Mouse (Mus musculus) neural tube, embryonic 14.5 days (tissue): ENCODE data around the gene Itgb2. TPM values are rescaled to one million over a fixed set of nuclear protein-coding genes. Genes with fewer than 3 reads are reported as not detected.
A peak's percentile ranks its signal among the peaks of the same experiment; 100 is the strongest.

ENCODE experiments used
- ATAC-seq: fragments of 200-750 bp; cut with Nextera tagmentation; 2 replicates; pipeline ENCODE4 v1.8.0; 2017; ENCODE audit warnings: low read depth, mild to moderate bottlenecking, moderate TSS enrichment, moderate library complexity
- H3K27ac ChIP-seq: fragments of 300-500 bp; sonication (generic); 2 replicates; pipeline ENCODE4 v1.5.1; 2014; ENCODE audit warnings: low read depth, mild to moderate bottlenecking, control low read depth, low read length, moderate library complexity, mixed read lengths
- H3K27me3 ChIP-seq: fragments of 300-500 bp; sonication (generic); 2 replicates; pipeline ENCODE4 v1.6.1; 2014; ENCODE audit warnings: low read length; ENCODE audit not compliant: control insufficient read depth, insufficient read depth
- H3K36me3 ChIP-seq: fragments of 300-500 bp; sonication (generic); 2 replicates; pipeline ENCODE4 v1.6.1; 2014; ENCODE audit warnings: low read length, mixed read lengths; ENCODE audit not compliant: control insufficient read depth, insufficient read depth
- H3K4me1 ChIP-seq: fragments of 300-500 bp; sonication (generic); 2 replicates; pipeline ENCODE4 v1.6.1; 2014; ENCODE audit warnings: low read length; ENCODE audit not compliant: control insufficient read depth, insufficient read depth
- H3K4me2 ChIP-seq: fragments of 300-500 bp; sonication (generic); 2 replicates; pipeline ENCODE4 v1.6.1; 2014; ENCODE audit warnings: mild to moderate bottlenecking, low read depth, low read length, control low read depth
- H3K4me3 ChIP-seq: fragments of 300-500 bp; sonication (generic); 2 replicates; pipeline ENCODE4 v1.5.1; 2014; ENCODE audit warnings: low read depth, low read length, control low read depth, mixed read lengths
- H3K9ac ChIP-seq: fragments of 300-500 bp; sonication (generic); replicated peaks from 2 replicates; pipeline ENCODE4 v1.6.1; 2014; ENCODE audit warnings: low read depth, mild to moderate bottlenecking, control low read depth, low read length, mixed read lengths
- H3K9me3 ChIP-seq: fragments of 300-500 bp; sonication (generic); 2 replicates; pipeline ENCODE4 v1.6.1; 2016; ENCODE audit warnings: low read length; ENCODE audit not compliant: control insufficient read depth
- WGBS: fragments of 180-500 bp; shearing (Covaris S2); extraction: QIAGEN DNeasy Blood & Tissue Kit; methylation state at CpG from one replicate; pipeline ENCODE4 v1.1.7; 2014; 5-methylcytosine and 5-hydroxymethylcytosine counted together
- polyA plus RNA-seq: library from polyadenylated mRNA; unstranded; fragments of >200 nt; fragmentation: Nextera tagmentation; extraction: Ambion mirVana; gene quantifications from 2 replicates; pipeline ENCODE4 v1.2.1, GENCODE M21; 2014

Itgb2 gene
- polyA plus RNA-seq, 1 experiment from 2014 or later: 0.44 TPM

DNA sequence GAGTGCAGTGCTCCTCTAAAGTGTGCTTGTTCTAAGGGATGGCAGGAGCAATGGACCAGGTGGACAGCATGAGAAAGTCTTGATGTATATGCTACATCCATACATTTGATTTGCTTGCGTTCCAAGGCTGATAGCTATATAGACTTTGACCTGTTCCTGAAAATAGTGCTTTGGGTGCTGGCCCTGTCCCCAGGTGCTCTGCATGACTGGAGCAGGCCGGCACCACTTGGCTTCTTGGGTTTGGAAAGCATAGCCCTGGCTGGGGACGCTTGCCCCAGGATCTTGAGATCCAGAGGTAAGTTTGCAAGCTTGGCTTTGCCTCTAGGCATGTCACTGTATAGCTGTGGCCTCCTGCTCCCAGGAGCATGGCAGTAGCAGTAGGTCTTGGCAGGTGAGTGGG, 56.6 kb downstream of the Itgb2 start:
- ATAC-seq: no peak
- no peak overlapping the region for H3K4me3 ChIP-seq

DNA sequence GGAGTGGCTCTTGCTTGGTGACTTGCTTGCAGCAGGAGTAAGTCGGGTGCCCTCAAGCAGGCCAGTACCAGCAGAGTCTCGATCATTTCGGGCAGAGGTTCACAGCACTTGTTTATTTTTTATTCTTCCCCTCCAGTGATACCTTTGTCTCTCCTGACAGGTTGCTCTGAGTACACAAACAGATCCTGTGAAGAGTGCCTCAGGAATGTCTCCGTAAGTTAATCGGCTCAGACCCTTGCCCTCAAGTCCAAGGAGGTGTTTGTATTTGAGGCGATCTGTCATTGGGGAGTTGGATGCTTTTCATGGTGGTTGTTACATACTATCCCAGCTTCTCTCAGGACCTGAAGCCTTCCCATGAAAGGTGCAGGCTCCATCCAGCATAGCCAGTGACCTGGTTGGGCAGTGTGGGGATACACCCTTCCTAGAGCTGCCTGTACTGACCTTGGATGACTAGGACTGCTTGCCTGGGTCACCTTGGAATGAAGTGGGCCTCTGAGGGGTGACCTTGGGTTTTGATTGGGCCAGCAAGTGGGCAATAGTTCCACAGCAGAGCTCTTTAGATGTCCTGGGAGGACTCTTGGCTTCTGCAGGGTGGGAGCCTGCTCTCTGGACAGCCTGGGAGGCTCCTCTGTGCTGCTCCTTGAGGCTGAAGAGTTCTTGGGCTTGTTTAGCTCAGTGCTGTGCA, 57.2 kb downstream of the Itgb2 start:
- H3K9ac ChIP-seq: no peak overlapping the region
- 94% methylated on average over 6 of the region's 6 CpGs for WGBS
- H3K27ac ChIP-seq: no peak overlapping the region
- H3K9me3 ChIP-seq: no peaks in the 10 kb centered on the region
- ATAC-seq: no peak
- H3K4me3 ChIP-seq: no peak overlapping the region
- no peaks in the 10 kb centered on the region for H3K27me3 ChIP-seq
- H3K4me1 ChIP-seq: peaks cover 14% of the 10 kb centered on the region; the same call in 1 of the 2 replicates
- H3K36me3 ChIP-seq: peaks cover 8% of the 10 kb centered on the region; the same call in 1 of the 2 replicates
- H3K4me2 ChIP-seq: no peak overlapping the region

More for the DNA sequence above, 56.6 kb downstream of the Itgb2 start:
- H3K27ac ChIP-seq: no peak overlapping the region
- no peak overlapping the region for H3K4me2 ChIP-seq
- H3K9me3 ChIP-seq: no peaks in the 10 kb centered on the region
- peaks cover 15% of the 10 kb centered on the region; the same call in 1 of the 2 replicates for H3K4me1 ChIP-seq
- H3K36me3 ChIP-seq: peaks cover 8% of the 10 kb centered on the region; the same call in 1 of the 2 replicates
- H3K9ac ChIP-seq: no peak overlapping the region
- H3K27me3 ChIP-seq: no peaks in the 10 kb centered on the region
- WGBS: 94% methylated on average over 3 of the region's 3 CpGs

DNA sequence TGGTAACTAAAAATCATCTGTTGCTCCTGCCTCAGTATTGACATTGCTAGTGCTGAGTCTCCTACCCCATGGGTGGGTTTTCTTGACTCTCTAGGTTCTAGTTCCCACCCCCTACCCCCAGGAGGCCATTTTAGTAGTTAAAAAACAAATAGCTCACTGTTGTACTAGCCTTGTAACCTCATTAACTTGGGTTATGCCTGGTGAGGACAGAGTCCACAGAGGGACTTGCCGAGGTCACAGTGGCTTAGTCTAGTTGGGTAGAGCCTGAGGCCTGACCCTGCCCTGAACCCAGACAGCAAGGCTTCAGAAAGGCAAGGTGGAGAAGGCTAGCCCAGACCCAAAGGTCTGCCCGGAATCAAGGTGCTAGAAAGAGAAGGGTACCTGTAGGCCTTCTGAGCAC, 58.0 kb downstream of the Itgb2 start:
- WGBS: 87% methylated on average over 2 of the region's 2 CpGs
- peaks cover 6% of the 10 kb centered on the region; the same call in 1 of the 2 replicates for H3K4me1 ChIP-seq
- peaks cover 11% of the 10 kb centered on the region for H3K36me3 ChIP-seq
- H3K9ac ChIP-seq: no peak overlapping the region
- H3K9me3 ChIP-seq: no peaks in the 10 kb centered on the region
- H3K27ac ChIP-seq: no peak overlapping the region
- no peak overlapping the region for H3K4me3 ChIP-seq
- H3K27me3 ChIP-seq: no peaks in the 10 kb centered on the region
- no peak overlapping the region for H3K4me2 ChIP-seq
- ATAC-seq: no peak

DNA sequence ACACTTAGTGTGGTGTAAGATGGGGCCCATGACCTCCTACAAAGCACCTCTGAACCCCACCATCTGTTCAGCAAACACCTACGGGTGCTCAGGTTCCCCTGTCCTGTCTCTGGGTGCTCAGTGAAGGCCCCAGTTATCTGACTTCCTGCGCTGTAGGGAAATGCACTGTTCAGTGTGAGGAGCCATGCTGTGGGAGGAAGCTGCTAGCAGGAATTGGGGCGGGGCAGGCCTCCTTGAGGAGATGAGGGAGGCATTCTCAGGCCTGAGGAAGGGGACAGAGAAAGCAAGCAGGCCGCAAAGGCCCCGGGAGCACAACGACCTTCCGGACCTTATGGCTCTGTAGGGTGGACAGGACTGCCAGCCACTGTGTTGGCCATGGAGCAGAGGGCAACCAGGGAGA, 59.1 kb downstream of the Itgb2 start:
- Histone ChIP-seq H3K4me2 (no peak overlapping the region), H3K4me1 (peaks cover 3% of the 10 kb centered on the region; the same call in 1 of the 2 replicates), H3K9ac (no peak overlapping the region), H3K9me3 (no peaks in the 10 kb centered on the region), H3K27ac (peak overlapping the region; percentile 16; the same call in 1 of the 2 replicates), H3K36me3 (peaks cover 22% of the 10 kb centered on the region), H3K4me3 (no peak overlapping the region), H3K27me3 (no peaks in the 10 kb centered on the region)
- no peak for ATAC-seq
- 71% methylated on average over 7 of the region's 7 CpGs for WGBS

DNA sequence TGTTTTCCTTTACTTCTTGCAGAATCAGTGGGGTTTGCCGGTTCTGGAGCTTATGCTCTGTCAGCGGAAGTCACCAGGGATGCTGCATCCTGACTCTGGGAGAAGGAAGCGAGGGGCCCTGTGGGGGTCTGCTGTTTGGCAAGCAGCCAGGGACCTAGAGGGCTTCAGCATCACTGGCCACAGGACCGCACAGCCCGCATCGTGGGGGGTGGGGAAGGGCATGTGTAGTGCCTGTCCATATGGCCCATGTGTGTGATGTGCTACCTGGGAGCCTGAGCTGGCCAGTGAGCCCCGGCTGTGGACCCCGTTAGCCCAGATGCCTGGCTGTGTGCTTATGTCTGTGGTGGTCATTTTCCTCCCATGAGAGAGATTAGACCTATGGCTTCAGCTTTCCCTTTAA, 59.7 kb downstream of the Itgb2 start:
- Histone ChIP-seq H3K9me3 (no peaks in the 10 kb centered on the region), H3K27me3 (no peaks in the 10 kb centered on the region), H3K4me1 (peaks cover 3% of the 10 kb centered on the region; the same call in 1 of the 2 replicates), H3K4me3 (no peak overlapping the region), H3K9ac (no peak overlapping the region), H3K36me3 (peaks cover 25% of the 10 kb centered on the region), H3K4me2 (no peak overlapping the region), H3K27ac (no peak overlapping the region)
- no peak for ATAC-seq
- 68% methylated on average over 8 of the region's 8 CpGs for WGBS

DNA sequence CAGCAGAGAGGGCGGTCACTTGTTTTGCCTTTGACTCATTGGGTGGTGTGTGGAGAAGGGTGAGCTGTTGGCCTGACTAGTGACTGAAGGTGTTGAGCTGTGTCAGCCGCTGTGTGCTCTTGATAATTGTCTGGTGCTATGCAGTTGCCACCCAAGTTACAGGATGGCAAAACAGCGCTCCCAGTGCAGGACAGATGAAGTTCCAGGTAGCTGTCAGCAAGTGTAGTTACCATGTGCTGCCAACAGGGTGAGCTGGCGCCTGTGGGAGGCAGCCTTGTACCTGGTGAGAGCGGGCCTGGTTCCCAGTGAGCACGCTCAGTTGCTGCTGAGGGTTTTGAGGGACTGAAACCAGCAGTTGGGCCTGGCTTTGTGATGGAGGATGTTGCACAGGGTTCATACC, 60.8 kb downstream of the Itgb2 start:
- no peak for ATAC-seq
- Histone ChIP-seq H3K27me3 (no peaks in the 10 kb centered on the region), H3K9me3 (no peaks in the 10 kb centered on the region), H3K9ac (no peak overlapping the region), H3K4me3 (no peak overlapping the region), H3K4me2 (no peak overlapping the region), H3K27ac (no peak overlapping the region), H3K36me3 (peaks cover 34% of the 10 kb centered on the region), H3K4me1 (peaks cover 3% of the 10 kb centered on the region; the same call in 1 of the 2 replicates)
- WGBS: 49% methylated on average over 6 of the region's 6 CpGs

DNA sequence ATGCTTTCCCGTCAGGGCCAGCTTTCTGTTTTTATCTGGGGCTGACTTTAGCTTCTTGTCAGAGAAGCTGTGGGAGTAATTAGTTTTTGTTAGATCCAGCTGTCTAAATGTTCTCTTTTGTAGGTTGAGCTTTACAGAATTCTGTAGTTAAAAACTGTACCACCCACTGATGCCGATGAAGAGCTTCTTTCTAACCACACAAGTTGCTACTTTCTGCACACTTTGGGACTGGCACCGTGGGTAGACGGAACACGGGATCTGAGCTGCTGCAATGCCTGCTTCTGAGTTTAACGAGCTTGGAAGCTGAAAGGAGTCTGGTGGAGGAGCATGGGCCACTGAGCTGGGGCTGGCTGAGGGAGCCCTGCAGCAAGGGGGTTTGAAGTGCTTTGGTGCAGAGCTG, 61.5 kb downstream of the Itgb2 start:
- no peak for ATAC-seq
- Histone ChIP-seq H3K9me3 (no peaks in the 10 kb centered on the region), H3K27ac (no peak overlapping the region), H3K4me1 (peaks cover 3% of the 10 kb centered on the region; the same call in 1 of the 2 replicates), H3K27me3 (no peaks in the 10 kb centered on the region), H3K4me3 (no peak overlapping the region), H3K36me3 (peaks cover 41% of the 10 kb centered on the region), H3K4me2 (no peak overlapping the region), H3K9ac (no peak overlapping the region)
- 74% methylated on average over 6 of the region's 6 CpGs for WGBS

DNA sequence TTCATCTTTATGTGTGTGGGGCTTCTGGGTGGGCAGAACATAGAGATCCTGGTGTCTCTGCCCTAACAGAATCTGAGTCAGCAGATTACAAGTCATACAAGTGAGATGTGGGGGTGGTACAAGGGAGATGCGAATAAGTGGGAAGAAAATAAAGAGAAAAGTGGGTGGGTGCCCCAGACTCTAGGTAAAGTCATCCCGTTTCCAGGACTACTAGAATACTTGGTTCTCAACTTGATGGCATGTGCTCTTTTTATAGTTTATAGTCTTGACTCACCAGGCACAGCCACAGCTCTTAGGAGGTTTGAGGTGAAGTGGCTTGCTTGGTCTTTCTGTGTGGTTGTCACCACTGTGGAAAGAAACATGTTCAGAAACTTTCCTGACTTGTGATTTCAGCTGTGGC, 66.0 kb downstream of the Itgb2 start:
- H3K4me2 ChIP-seq: no peak overlapping the region
- ATAC-seq: no peak
- H3K27me3 ChIP-seq: no peaks in the 10 kb centered on the region
- 91% methylated on average over 2 of the region's 2 CpGs for WGBS
- peaks cover 60% of the 10 kb centered on the region for H3K36me3 ChIP-seq
- no peaks in the 10 kb centered on the region for H3K4me1 ChIP-seq
- no peak overlapping the region for H3K4me3 ChIP-seq
- H3K9ac ChIP-seq: no peak overlapping the region
- H3K9me3 ChIP-seq: no peaks in the 10 kb centered on the region
- H3K27ac ChIP-seq: no peak overlapping the region

DNA sequence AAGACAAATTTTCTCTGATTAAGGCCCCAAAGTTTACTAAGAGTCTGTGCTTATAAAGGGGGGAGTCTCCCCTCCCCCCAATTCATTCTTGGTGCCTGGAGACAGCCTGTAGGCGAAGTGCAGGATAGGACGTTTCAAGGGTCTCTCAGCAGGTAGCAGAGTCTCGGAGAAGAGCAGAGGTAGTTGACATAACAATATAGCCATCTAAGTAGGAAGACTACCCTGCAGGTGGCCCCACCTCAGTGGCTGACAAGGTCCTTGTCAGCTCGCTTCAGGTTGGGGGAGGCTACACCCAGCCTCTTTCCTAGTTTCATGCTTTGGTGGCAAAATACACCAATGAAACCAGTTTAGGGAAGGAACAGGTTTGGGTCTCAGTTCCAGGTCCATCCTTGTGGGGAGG, 73.0 kb downstream of the Itgb2 start:
- WGBS: 52% methylated on average over 4 of the region's 4 CpGs
- no peak for ATAC-seq
- H3K36me3 ChIP-seq: peaks cover 13% of the 10 kb centered on the region; the same call in 1 of the 2 replicates
- H3K27ac ChIP-seq: no peak overlapping the region
- H3K9me3 ChIP-seq: no peaks in the 10 kb centered on the region
- H3K4me3 ChIP-seq: no peak overlapping the region
- no peak overlapping the region for H3K9ac ChIP-seq
- no peaks in the 10 kb centered on the region for H3K27me3 ChIP-seq
- peaks cover 13% of the 10 kb centered on the region for H3K4me1 ChIP-seq
- H3K4me2 ChIP-seq: no peak overlapping the region
